Mouse (Mus musculus) layer of hippocampus, postnatal 25 days (tissue): Measurements from ENCODE around the gene Armc6. TPM values are rescaled to one million over a fixed set of nuclear protein-coding genes. Genes with fewer than 3 reads are reported as not detected.

ENCODE experiments used
- DNase-seq, 2 experiments: peaks; one replicate each; pipeline ENCODE4 v3.0.0; 2022; ENCODE audit warnings: mixed read lengths in 2 of 2, low spot score in 1 of 2; ENCODE audit errors: extremely low spot score in 1 of 2
- total RNA-seq, 2 experiments: library from RNA; stranded (reverse); gene quantifications; 2 replicates each; pipeline ENCODE4 v1.2.3; 2021

Armc6 gene
- total RNA-seq, 2 experiments from 2014 or later = 43.4 to 49.4 TPM

DNA sequence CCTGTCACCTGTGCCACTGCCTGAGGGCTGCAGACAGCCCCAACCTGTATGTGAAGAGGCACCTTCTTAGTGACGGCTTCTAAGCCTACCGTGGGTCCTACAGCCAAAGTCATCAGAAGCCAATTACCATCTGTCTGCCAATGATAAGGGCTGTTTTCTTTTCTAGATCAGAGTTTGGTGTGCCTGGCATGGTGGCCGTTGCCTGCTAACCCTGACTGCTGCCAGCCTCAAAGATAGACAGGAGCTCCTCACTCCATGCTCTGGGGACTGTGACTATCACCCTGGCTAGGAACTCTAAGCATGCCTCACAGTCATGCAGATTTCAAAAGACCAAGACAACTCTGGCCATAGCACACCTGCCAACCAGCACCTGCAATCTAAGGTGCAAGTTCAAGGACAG, 32.8 kb downstream of the Armc6 start:
- DNase-seq = no peak

DNA sequence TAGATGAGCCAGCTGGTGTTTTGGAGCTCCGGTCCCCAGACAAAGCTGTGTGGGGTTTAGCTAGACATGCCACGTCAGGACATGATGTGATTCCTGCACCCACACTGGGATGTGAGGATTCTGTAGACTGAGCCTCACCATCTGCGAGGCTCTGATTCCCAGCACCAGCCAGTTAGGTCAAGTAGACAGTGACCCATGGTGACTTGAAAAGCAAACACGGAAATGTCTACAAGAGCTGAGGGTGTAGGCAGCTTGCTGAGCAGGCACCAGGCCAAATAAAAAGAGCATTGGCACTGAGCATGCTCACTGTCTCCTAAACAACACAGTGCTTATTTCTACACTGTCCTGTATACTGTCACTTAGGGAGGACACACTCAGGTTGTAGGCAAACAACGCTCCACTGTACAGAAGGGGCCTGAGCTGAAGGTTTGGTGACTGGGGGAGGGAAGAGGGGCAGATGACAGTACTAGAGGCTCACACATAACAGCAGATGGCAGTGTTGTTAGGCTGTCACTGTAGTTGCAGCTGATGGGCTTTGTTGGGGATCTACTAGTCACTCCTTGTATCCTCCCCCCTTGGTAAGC, 34.1 kb downstream of the Armc6 start:
- DNase-seq = peak; percentile 22 to 31

DNA sequence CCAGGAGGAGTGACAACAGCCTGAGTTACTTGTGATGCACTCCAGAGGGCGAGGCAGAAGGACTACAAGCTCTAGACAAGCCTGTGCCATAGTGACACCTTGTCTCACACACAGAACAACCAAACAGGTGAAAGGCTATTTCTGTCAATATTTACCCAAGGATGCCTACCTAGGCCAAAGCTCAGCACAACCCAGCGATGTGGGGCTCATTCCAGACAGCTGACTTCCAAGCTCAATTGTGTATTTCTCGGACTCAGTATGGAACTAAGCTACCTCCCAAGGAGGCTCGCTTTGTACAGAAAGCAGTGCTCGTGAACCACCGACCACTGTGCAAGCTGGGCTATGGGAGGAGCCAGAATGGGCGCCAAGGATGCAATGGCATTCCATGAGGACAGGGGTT, 36.7 kb downstream of the Armc6 start:
- no peak for DNase-seq

DNA sequence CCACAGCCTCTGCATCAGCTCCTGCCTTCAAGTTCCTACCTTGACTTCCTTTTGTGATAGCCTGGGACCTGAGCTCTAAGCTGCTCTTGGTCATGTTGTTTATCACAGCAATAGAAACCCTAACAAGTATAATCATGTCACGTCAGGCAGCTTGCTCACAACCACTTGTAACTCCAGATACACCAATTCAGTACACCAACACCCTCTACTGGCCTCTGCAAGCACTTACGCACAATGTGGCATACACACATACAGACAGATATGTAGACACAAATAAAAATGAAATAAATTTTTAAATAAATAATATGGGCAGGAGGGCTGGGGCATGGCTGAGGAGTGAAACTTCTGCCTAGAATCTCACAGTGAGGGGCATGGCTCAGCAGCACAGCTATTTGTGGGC, 38.5 kb downstream of the Armc6 start:
- DNase-seq = no peak

DNA sequence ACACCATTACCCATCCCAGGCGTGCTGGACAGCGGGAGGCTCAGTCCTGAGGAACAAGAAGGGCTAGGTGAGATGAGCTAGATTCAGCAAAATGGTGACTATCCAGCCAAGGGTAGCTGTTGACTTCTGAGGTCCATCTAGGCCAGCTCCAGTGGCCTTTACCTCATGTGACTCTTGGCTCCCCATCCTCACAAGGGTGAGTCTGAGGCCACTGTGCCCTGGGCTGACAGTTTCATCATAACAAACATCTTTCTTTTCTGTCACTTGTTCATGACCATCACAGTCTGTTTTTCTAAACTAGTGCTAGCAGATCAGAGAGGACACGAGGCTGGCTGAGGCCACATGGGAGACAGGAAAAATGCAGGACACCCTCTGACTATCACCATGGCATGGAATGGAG, 40.1 kb downstream of the Armc6 start:
- DNase-seq = no peak

DNA sequence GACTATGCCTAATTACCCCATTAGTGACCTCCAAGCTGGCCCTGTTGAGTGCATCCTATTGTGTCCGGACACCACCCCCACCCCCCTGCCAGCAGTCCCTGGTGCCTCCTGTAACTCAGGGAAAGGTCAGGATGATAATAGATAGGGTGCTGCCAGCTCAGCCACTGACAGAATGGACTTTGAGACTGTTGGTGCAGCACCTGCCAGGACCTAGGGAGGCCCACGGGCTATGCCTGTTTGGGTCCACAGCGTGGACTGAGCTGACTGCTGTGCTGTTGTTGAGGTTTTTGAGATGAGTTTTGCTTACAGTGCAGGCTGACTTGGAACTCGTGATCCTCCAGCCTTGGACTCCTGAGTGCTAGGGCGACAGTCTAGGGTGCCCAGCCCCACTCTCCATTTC, 41.0 kb downstream of the Armc6 start:
- no peak for DNase-seq

DNA sequence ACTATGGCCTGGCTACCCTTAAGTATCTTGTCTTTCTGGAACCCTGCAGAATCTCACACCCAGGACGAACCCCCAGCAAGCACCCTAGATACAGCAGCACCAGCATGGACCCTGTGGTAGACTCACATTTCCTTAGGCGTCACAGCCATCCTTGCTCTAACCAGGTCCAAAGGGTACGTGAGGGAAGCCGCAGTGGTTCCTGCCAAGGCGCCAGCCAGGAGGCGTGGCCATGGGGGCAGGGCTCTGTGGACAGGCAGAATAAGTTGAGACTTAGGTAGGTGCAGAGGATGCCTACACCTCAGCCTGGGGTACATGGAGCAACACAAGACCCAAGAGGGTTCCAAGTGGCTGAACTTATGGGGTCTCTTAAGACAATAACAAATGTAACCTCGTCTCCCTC, 45.6 kb downstream of the Armc6 start:
- DNase-seq = no peak

DNA sequence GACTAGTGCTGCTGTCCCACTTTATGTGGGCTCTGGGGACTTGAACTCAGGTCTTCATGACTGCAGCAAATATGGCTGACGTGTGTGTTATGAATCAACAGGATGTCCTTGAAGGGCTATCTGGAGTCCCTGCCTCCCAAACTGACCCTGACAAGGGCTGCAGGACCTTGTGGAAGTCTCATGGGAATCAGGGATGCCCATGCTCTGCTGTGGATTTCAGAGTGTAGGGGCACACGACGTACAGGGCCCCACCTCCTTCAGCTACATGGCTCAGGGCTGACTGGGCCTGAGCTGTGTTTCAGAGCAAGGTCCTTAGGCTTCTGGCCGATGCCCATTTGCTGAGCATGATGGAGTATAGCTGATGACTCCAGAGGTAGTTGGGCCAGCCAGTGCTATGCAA, 51.1 kb downstream of the Armc6 start:
- no peak for DNase-seq

DNA sequence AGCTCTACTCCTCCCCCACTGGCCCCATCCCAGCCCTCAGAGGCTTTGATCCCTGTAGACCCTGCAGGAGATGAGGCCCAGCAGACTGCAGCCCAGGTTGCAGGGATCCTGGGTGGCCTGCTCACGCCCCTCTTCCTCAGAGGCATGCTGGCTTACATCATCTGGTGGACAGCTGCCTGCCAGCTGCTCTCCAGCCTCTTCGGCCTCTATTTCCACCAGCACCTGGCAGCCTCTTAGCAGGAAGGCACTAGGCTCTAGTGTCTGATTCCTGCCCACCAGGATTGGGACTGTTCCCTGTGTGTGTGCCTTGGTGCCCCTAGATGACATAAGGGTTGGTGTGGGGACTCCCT, 52.4 kb downstream of the Armc6 start:
- DNase-seq = no peak

DNA sequence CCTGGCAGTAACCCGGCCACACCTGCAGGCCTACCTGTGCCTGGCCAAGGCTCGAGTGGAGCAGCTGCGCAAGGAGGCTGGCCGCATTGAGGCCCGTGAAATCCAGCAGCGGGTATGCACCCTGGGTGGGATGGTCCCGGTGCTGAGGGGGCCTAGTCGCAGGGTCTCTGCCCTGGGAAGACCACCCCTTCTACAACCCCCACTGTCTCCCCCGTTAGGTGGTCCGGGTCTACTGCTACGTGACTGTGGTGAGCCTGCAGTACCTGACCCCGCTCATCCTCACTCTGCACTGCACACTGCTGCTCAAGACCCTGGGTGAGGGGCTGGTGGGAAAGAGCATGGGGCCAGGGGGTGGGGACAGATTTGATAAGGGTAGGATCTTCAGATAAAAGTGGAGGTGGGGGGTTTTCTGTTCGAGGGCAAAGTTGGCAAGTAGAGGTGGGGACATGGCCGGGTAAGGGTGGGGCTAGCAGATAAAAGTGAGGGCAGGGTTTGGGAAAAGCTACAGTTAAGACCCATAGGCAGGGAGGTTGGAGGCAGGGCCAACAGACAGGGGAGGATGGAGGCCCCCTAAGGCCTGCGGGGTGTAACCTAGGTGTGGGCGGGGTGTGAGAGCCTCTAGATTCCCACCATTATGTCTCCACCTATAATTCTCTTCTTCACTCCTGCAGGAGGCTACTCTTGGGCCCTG, 52.9 kb downstream of the Armc6 start:
- no peak for DNase-seq

DNA sequence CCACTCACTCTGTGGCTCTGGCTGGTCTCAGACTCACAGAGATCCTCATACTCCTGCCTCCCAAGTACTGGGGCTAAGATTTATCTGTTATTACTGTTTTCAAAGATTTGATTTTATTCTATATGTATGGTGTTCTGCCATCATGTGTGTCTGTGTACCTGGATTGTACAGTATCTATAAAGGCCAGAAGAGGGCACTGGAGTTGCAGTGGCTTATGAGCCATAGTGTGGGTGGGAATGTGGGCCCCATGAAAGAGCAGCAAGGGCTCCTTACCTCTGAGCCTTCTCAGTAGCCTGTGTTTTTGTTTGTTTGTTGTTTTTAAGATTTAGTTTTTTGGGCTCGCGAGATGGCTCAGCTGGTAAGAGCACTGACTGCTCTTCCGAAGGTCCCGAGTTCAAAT, 55.2 kb downstream of the Armc6 start:
- DNase-seq = no peak

DNA sequence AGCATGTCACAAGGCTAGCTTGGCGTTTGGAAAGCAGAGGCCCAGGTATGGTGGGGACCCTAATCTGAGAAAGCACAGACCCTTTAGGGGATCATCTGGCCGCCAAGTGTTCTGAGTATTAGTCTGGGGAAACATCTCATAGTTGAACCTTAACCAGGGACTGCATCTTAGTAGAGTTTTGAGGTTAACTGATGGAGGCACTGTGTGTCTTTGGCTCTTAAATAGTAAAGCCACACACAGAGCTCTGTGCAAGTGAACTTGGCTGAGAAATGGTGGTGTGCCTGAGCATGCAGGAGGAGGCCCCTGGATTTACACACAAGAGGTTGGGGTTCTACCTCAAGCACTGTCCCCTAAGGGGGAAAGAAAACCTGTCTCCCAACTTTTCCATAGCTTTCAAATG, 56.0 kb downstream of the Armc6 start:
- no peak for DNase-seq

DNA sequence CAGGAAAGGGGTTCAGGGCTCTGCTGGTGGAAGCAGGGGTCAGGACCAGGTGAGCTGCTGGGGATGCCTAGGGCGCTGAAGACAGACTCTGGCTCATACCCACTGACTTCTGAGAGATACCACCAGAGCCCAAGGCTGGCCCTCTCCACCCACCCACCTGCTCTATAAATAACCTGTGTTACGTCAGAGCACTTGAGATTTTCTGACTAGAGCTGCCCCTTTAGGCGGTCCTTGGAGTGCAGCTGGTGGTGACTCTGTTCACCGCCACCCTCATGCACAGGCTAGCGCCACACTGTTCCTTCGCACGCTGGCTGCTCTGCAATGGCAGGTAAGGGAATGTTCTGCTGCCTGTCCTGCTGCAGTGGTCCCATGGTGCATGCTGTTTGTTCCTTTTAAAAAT, 60.2 kb downstream of the Armc6 start:
- no peak for DNase-seq

DNA sequence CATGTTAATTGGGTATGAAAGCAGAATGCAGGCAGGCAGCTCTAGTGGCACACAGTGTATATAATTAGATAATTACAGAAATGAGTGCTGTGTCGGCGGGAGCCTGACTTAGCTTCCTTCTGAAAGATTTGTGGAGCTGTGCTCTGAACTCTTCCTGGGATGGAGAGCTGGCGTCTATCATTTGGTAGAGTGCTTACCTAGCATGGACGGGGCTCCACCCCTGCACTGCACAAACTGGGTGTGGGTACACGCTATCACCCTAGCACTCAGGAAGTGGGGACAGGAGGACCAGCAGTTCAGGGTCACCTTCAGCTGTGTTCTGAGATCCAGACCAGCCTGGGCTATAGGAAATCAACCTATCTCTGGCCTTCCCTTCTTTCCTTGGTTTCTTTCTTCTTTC, 60.9 kb downstream of the Armc6 start:
- no peak for DNase-seq

DNA sequence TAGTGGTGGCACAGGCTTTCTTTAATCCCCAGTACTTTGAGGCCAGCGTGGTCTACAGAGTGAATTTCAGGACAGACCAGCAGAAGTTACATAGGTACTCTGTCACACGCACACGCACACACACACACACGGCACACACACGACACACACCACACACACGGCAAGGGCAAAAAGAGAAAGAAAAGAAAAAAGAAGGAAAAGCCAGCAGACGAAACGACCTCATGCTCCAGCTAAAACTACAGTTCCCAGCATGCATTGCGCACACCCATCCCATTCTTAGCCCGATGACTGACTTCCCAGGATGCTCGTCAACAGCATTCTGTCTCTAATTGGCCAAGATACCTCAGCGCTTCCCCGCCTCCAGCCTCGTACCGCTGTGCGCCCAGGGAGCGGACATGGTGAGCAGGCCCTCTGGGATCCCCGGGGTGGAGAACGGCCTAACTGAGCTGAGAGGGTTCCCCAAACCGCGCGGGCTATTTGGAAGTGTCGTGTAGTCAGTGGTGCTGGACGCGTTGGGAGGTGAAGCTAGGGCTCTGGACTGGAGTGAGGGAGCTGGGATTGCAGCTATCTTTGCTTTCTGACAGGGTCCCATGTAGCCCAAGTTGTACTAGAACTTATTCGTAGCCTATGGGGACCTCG, 62.1 kb downstream of the Armc6 start, which contains the start of gene Tmem161a:
TSS of gene Tmem161a (plus strand) at position 314 of the 639 bp plus-strand sequence.
- DNase-seq = peak; percentile 79

DNA sequence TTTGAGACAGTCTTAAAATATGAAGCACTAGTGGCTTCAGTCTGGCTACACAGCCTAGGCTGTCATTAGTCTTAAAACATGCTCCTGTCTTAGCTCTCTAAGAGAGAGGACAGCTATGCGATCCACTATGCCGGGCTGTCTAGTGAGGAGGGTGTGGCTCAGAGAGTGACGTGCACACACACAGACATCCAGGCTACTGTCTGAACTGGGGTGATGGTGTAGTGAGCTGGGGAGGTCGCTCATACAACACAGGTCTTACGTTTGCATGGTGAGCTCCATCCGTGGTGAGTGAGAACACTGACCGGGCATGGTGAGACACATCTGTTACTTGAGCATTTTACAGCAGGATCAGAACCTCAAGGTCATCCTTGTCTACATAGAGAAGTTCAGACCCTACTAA, 63.0 kb downstream of the Armc6 start:
- DNase-seq = no peak

DNA sequence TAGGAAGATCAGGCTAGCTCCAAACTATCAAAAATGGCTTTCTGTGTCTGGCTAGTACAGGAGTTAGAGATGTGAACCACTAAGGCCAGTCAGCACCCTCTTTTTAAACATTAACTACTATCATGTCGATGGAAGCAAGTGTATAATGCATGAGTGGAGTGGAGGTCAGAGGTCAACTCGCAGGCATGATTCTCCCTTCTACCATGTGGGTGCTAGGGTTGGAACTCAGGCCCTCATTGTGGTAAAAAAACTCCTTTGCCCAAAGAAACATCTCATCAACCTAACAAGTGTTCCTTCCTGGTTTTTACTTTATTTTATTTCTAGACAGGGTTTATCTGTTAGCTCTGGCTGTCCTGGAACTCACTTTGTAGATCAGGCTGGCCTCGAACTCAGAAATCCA, 63.5 kb downstream of the Armc6 start:
- no peak for DNase-seq

Other genes starting within 250 kb of the Armc6 start
- 10 to 100 TPM; 30.7 TPM for gene Gatad2a, start 238.1 kb downstream of the Armc6 start, total RNA-seq
- gene Mau2, start 191.7 kb downstream of the Armc6 start, total RNA-seq = 10 to 100 TPM; 77.2 to 83.9 TPM
- gene Sugp1, start 191.7 kb downstream of the Armc6 start, total RNA-seq = 10 to 100 TPM; 48.7 to 58.3 TPM
- 1 to 10 TPM; 2.9 to 4.9 TPM for gene Tm6sf2, start 161.5 kb downstream of the Armc6 start, total RNA-seq
- 10 to 100 TPM; 68.2 to 77.5 TPM for gene Hapln4, start 151.0 kb downstream of the Armc6 start, total RNA-seq
- gene Ncan, start 113.6 kb downstream of the Armc6 start, total RNA-seq = 100 to 1,000 TPM; 188 to 207 TPM
- 10 to 100 TPM; 25.5 to 29.8 TPM for gene Nr2c2ap, start 103.1 kb downstream of the Armc6 start, total RNA-seq
- 10 to 100 TPM; 11.8 to 12.0 TPM for gene Rfxank, start 95.3 kb downstream of the Armc6 start, total RNA-seq
- gene Borcs8, start 95.0 kb downstream of the Armc6 start, total RNA-seq = 10 to 100 TPM; 47.0 to 47.5 TPM
- gene Mef2b, start 94.8 kb downstream of the Armc6 start, total RNA-seq = not detected
- gene Tmem161a, start 62.1 kb downstream of the Armc6 start, total RNA-seq = 10 to 100 TPM; 48.7 to 59.9 TPM
- gene Slc25a42, start 22.2 kb downstream of the Armc6 start, total RNA-seq = 10 to 100 TPM; 34.9 to 42.0 TPM
- gene Sugp2, start 240 bp downstream of the Armc6 start, total RNA-seq = 100 to 1,000 TPM; 107 to 133 TPM
- 10 to 100 TPM; 84.4 to 86.0 TPM for gene Homer3, start 48.4 kb upstream of the Armc6 start, total RNA-seq
- 10 to 100 TPM; 44.7 to 47.5 TPM for gene Ddx49, start 68.0 kb upstream of the Armc6 start, total RNA-seq
- 100 to 1,000 TPM; 123 to 141 TPM for gene Cope, start 68.1 kb upstream of the Armc6 start, total RNA-seq
- gene Cers1, start 81.3 kb upstream of the Armc6 start, total RNA-seq = 100 to 1,000 TPM; 117 to 122 TPM
- 10 to 100 TPM; 14.1 to 19.4 TPM for gene Gdf1, start 95.4 kb upstream of the Armc6 start, total RNA-seq
- gene Upf1, start 118.8 kb upstream of the Armc6 start, total RNA-seq = 10 to 100 TPM; 61.8 to 66.1 TPM
- gene Comp, start 139.1 kb upstream of the Armc6 start, total RNA-seq = under 1 TPM; 0.32 to 0.47 TPM
- gene Crtc1, start 205.1 kb upstream of the Armc6 start, total RNA-seq = 100 to 1,000 TPM; 166 to 172 TPM
- 10 to 100 TPM; 54.1 to 60.7 TPM for gene Klhl26, start 242.5 kb upstream of the Armc6 start, total RNA-seq